In genomic region chr7:59711741-59712140, GRCm38 (mm10) we compare ENCODE assay signal across 8 mouse cellular contexts.
A peak's percentile ranks its signal among the peaks of the same experiment; 100 is the strongest.
DNase-seq lines count a peak whose midpoint lies in the region.

No protein-coding gene starts in this region.

- DNase-seq in adrenal gland, adult 8-10 months = peak; percentile 3
- DNase-seq in cerebellum, postnatal 25 days = peak; percentile 28 to 64
- peak; percentile 90 for DNase-seq in heart, adult 11 months
- peak; percentile 17 for DNase-seq in kidney, adult 9 months
- DNase-seq in left cerebral cortex, adult 18-20 months (ENCODE audit: low spot score in 2 of 2) = peak; percentile 30 to 52
- DNase-seq in monocyte, adult 2 months (ENCODE audit: low read depth in 1 of 2, low spot score in 2 of 2) = peak; percentile 1 to 24
- DNase-seq in spleen, postnatal 10 days (ENCODE audit: low spot score in 2 of 2) = peak; percentile 7 to 12
- peak; percentile 27 for DNase-seq in urinary bladder, adult 2 months (ENCODE audit: low spot score)

Comparison
In these comparisons a context has a peak if more than half of its experiments do, and no peak if none do; other contexts are left out.
1. Peak in every context shown above with its lines: DNase-seq.
2. DNase-seq: peak in every context shown above with its lines; median percentile 90 in heart, adult 11 months; 46 in cerebellum, postnatal 25 days; 41 in left cerebral cortex, adult 18-20 months; 27 in urinary bladder, adult 2 months; 17 in kidney, adult 9 months; 12 in monocyte, adult 2 months; 10 in spleen, postnatal 10 days; 3 in adrenal gland, adult 8-10 months.